Mouse (Mus musculus): ENCODE results near the gene Auts2. TPM values are rescaled to one million over a fixed set of nuclear protein-coding genes. Genes with fewer than 3 reads are reported as not detected.

Gene Auts2
- polyA plus RNA-seq, 1 experiment from 2014 or later: 14.7 TPM

DNA sequence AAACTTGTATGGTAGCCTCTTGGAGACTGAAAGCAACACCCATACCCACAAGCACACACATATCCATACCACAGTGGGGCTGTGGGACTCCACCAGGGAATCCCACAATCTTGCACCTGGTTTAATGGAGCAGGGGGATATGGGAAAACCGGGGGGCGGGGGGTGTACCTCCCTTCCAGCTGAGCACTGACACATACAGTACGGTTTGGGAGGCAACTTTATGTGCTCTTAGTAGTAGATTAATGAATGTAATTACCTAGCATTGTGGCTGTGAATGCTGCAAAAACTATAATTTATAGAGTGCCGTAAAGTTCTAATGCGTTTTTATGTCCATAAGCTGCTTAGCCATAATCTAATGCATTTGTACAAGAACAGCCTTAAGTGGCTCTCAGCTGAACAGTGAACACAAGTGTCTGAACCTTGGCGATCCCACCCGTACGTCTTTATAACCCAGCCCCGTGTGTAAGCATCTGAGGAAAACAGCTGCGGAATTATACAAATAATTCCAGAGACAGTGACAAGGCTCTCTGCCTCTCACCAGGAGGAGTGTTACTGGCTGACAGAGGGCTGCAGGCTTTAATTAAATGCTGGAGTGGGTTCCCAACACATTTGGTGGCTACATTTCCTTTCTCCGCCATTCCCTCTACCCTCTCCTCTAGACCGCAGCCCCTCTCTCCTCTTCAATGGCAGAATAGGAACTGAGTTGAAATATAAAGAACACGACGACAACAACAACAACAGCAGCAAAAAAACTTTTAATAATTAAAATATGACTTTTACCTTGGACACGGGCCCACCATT lies 268.8 kb downstream of the Auts2 start:
- H3K4me2 ChIP-seq (ENCODE audit: low read depth, low read length): no peak overlapping the region
- H3K36me3 ChIP-seq (ENCODE audit: control insufficient read depth, insufficient read depth, low read length): no peaks in the 10 kb centered on the region
- no peak overlapping the region for H3K9ac ChIP-seq (ENCODE audit: low read depth, low read length)
- no peaks in the 10 kb centered on the region for H3K9me3 ChIP-seq (ENCODE audit: control insufficient read depth, low read length)
- WGBS: 60% methylated on average over 15 of the region's 15 CpGs
- peaks cover 6% of the 10 kb centered on the region; the same call in 1 of the 2 replicates for H3K4me1 ChIP-seq (ENCODE audit: control insufficient read depth, insufficient read depth, low read length)
- ATAC-seq: no peak
- no peak overlapping the region for H3K27ac ChIP-seq (ENCODE audit: low read length)
- H3K4me3 ChIP-seq (ENCODE audit: low read length): no peak overlapping the region
- no peaks in the 10 kb centered on the region for H3K27me3 ChIP-seq (replicated peaks; ENCODE audit: control insufficient read depth, insufficient read depth, low read length)

GRCm38 (mm10) chr5:132272132-132272531 lies 271.0 kb downstream of the Auts2 start:
- Histone ChIP-seq H3K4me2 (ENCODE audit: low read depth, low read length) (no peak overlapping the region), H3K9me3 (ENCODE audit: control insufficient read depth, low read length) (no peaks in the 10 kb centered on the region), H3K9ac (ENCODE audit: low read depth, low read length) (no peak overlapping the region), H3K4me3 (ENCODE audit: low read length) (no peak overlapping the region), H3K27me3 (replicated peaks; ENCODE audit: control insufficient read depth, insufficient read depth, low read length) (no peaks in the 10 kb centered on the region), H3K36me3 (ENCODE audit: control insufficient read depth, insufficient read depth, low read length) (no peaks in the 10 kb centered on the region), H3K27ac (ENCODE audit: low read length) (no peak overlapping the region), H3K4me1 (ENCODE audit: control insufficient read depth, insufficient read depth, low read length) (peaks cover 6% of the 10 kb centered on the region; the same call in 1 of the 2 replicates)
- no peak for ATAC-seq
- WGBS: 62% methylated on average over 4 of the region's 4 CpGs

GRCm38 (mm10) chr5:132270896-132271295 lies 272.2 kb downstream of the Auts2 start:
- no peaks in the 10 kb centered on the region for H3K9me3 ChIP-seq (ENCODE audit: control insufficient read depth, low read length)
- no peak overlapping the region for H3K9ac ChIP-seq (ENCODE audit: low read depth, low read length)
- no peak overlapping the region for H3K4me3 ChIP-seq (ENCODE audit: low read length)
- no peaks in the 10 kb centered on the region for H3K36me3 ChIP-seq (ENCODE audit: control insufficient read depth, insufficient read depth, low read length)
- no peak overlapping the region for H3K27ac ChIP-seq (ENCODE audit: low read length)
- H3K4me2 ChIP-seq (ENCODE audit: low read depth, low read length): no peak overlapping the region
- ATAC-seq: no peak
- H3K4me1 ChIP-seq (ENCODE audit: control insufficient read depth, insufficient read depth, low read length): peaks cover 6% of the 10 kb centered on the region; the same call in 1 of the 2 replicates
- 52% methylated on average over 1 of the region's 1 CpGs for WGBS
- no peaks in the 10 kb centered on the region; the same call in 1 of the 2 replicates for H3K27me3 ChIP-seq (replicated peaks; ENCODE audit: control insufficient read depth, insufficient read depth, low read length)

- Histone ChIP-seq H3K4me2 (ENCODE audit: low read depth, low read length) (no peak overlapping the region), H3K36me3 (ENCODE audit: control insufficient read depth, insufficient read depth, low read length) (no peaks in the 10 kb centered on the region), H3K27me3 (replicated peaks; ENCODE audit: control insufficient read depth, insufficient read depth, low read length) (no peaks in the 10 kb centered on the region; the same call in 1 of the 2 replicates), H3K27ac (ENCODE audit: low read length) (no peak overlapping the region), H3K9ac (ENCODE audit: low read depth, low read length) (no peak overlapping the region), H3K9me3 (ENCODE audit: control insufficient read depth, low read length) (no peaks in the 10 kb centered on the region), H3K4me1 (ENCODE audit: control insufficient read depth, insufficient read depth, low read length) (peaks cover 4% of the 10 kb centered on the region; the same call in 1 of the 2 replicates), H3K4me3 (ENCODE audit: low read length) (no peak overlapping the region)
- WGBS: 62% methylated on average over 3 of the region's 3 CpGs
- ATAC-seq: no peak
Observed at GRCm38 (mm10) chr5:132270074-132270473, 273.1 kb downstream of the Auts2 start.

DNA sequence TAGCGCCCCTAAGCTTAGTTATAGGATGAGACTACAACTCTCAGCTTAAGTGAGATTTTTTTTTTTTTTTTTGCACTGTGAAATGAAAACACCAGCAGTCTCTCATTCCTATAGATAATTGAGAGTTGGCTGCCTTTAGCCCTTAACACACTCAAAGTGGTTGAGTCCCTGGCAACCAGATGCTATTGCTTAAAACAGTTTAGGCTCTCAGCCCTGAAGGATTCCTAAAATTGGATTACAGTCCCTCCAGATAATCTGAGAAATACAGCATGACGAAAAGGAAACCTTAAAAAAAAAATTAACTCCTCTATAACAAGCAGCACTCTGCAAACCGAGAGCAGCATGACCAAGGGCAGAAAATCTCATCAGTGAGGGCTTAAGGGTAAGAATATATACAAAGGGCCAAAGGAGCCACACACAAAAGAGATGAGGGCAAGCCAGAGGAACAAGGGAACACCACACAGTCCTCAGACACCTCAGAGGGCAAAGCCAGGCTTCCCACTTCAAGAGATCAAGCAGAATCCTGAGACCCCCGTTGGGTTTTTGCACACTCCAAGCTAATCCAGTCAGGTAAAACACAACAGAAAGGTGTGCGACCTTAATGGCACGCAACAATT lies 274.7 kb downstream of the Auts2 start:
- WGBS: 77% methylated on average over 6 of the region's 6 CpGs
- no peak overlapping the region for H3K9ac ChIP-seq (ENCODE audit: low read depth, low read length)
- no peak overlapping the region for H3K27ac ChIP-seq (ENCODE audit: low read length)
- H3K4me3 ChIP-seq (ENCODE audit: low read length): no peak overlapping the region
- no peaks in the 10 kb centered on the region for H3K36me3 ChIP-seq (ENCODE audit: control insufficient read depth, insufficient read depth, low read length)
- H3K4me2 ChIP-seq (ENCODE audit: low read depth, low read length): no peak overlapping the region
- no peaks in the 10 kb centered on the region for H3K9me3 ChIP-seq (ENCODE audit: control insufficient read depth, low read length)
- no peaks in the 10 kb centered on the region; the same call in 1 of the 2 replicates for H3K27me3 ChIP-seq (replicated peaks; ENCODE audit: control insufficient read depth, insufficient read depth, low read length)
- no peaks in the 10 kb centered on the region for H3K4me1 ChIP-seq (ENCODE audit: control insufficient read depth, insufficient read depth, low read length)
- ATAC-seq: no peak

DNA sequence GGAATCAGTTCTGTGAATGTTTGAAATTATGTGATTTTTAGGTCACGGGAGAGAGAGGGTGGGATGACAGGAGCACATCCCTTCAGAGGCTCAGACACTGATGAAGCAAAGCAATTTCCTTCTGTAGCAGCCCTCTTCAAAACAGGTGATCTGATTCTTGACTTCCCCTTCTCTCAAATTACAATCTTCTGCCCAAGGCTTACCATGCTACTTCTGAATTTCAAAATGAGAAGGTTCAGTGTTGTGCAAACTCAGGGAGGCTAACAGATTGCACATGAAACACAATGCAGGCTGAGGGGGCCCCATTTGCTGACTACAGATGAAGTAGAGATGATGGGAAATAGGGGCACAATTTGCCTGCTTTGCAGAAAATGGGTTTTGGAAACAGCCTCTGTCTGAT lies 278.1 kb downstream of the Auts2 start:
- H3K4me2 ChIP-seq (ENCODE audit: low read depth, low read length): no peak overlapping the region
- H3K4me3 ChIP-seq (ENCODE audit: low read length): no peak overlapping the region
- no peaks in the 10 kb centered on the region for H3K4me1 ChIP-seq (ENCODE audit: control insufficient read depth, insufficient read depth, low read length)
- no peaks in the 10 kb centered on the region; the same call in 1 of the 2 replicates for H3K27me3 ChIP-seq (replicated peaks; ENCODE audit: control insufficient read depth, insufficient read depth, low read length)
- H3K9ac ChIP-seq (ENCODE audit: low read depth, low read length): no peak overlapping the region
- no peaks in the 10 kb centered on the region for H3K36me3 ChIP-seq (ENCODE audit: control insufficient read depth, insufficient read depth, low read length)
- no peak overlapping the region for H3K27ac ChIP-seq (ENCODE audit: low read length)
- WGBS: 63% methylated on average over 1 of the region's 1 CpGs
- H3K9me3 ChIP-seq (ENCODE audit: control insufficient read depth, low read length): no peaks in the 10 kb centered on the region
- no peak for ATAC-seq

- 49% methylated on average over 1 of the region's 1 CpGs for WGBS
- H3K4me1 ChIP-seq (ENCODE audit: control insufficient read depth, insufficient read depth, low read length): no peaks in the 10 kb centered on the region
- H3K4me2 ChIP-seq (ENCODE audit: low read depth, low read length): no peak overlapping the region
- no peak overlapping the region for H3K27ac ChIP-seq (ENCODE audit: low read length)
- no peak overlapping the region for H3K4me3 ChIP-seq (ENCODE audit: low read length)
- no peaks in the 10 kb centered on the region; the same call in 1 of the 2 replicates for H3K27me3 ChIP-seq (replicated peaks; ENCODE audit: control insufficient read depth, insufficient read depth, low read length)
- no peaks in the 10 kb centered on the region for H3K9me3 ChIP-seq (ENCODE audit: control insufficient read depth, low read length)
- no peak for ATAC-seq
- no peak overlapping the region for H3K9ac ChIP-seq (ENCODE audit: low read depth, low read length)
- H3K36me3 ChIP-seq (ENCODE audit: control insufficient read depth, insufficient read depth, low read length): no peaks in the 10 kb centered on the region
Observed at GRCm38 (mm10) chr5:132261750-132262149, 281.4 kb downstream of the Auts2 start.

DNA sequence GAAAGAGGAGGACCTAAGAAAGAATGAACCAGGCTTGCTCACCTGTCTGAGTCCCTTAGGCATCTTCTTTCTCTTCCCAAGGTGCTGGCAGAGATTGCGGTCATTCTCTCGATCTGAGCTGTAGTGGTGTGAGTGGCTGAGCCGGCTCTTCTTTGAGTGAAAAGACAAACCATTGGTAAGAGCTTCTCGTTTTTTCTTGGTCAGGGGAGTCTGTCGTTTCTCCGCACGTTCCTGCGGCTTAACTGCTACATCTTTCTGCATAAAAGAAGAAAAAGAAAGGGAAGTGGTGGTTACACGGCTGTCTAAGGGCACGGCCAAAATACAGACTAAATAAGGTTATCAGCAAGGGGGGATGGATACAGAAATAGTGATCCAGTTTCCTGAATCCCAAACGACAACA lies 284.3 kb downstream of the Auts2 start:
- ATAC-seq: no peak
- Histone ChIP-seq H3K4me2 (ENCODE audit: low read depth, low read length) (no peak overlapping the region), H3K27ac (ENCODE audit: low read length) (no peak overlapping the region), H3K9me3 (ENCODE audit: control insufficient read depth, low read length) (no peaks in the 10 kb centered on the region), H3K4me3 (ENCODE audit: low read length) (no peak overlapping the region), H3K9ac (ENCODE audit: low read depth, low read length) (no peak overlapping the region), H3K36me3 (ENCODE audit: control insufficient read depth, insufficient read depth, low read length) (no peaks in the 10 kb centered on the region), H3K27me3 (replicated peaks; ENCODE audit: control insufficient read depth, insufficient read depth, low read length) (no peaks in the 10 kb centered on the region), H3K4me1 (ENCODE audit: control insufficient read depth, insufficient read depth, low read length) (no peaks in the 10 kb centered on the region)
- 89% methylated on average over 11 of the region's 11 CpGs for WGBS

DNA sequence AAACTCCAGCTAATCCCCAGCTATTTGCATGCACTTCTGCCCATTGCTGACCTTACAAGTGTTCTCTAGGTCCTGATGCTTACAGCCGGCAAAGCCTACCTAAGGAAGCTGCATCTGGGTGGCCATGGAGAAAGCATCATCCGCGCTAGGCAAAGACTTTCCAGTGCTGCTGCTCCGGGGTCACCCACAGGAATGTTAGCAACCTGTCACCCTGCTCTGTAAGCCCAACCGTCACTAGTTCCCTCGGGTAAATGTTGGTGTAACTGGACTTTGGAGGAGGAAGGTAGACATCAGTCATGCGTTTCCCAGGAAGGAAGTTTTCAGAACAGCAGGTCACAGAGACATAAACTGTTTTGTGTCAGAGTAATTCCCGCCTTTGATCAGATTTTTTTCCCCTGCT lies 287.6 kb downstream of the Auts2 start:
- Histone ChIP-seq H3K36me3 (ENCODE audit: control insufficient read depth, insufficient read depth, low read length) (no peaks in the 10 kb centered on the region), H3K4me3 (ENCODE audit: low read length) (no peak overlapping the region), H3K9ac (ENCODE audit: low read depth, low read length) (no peak overlapping the region), H3K27me3 (replicated peaks; ENCODE audit: control insufficient read depth, insufficient read depth, low read length) (no peaks in the 10 kb centered on the region), H3K27ac (ENCODE audit: low read length) (no peak overlapping the region), H3K9me3 (ENCODE audit: control insufficient read depth, low read length) (no peaks in the 10 kb centered on the region), H3K4me2 (ENCODE audit: low read depth, low read length) (no peak overlapping the region), H3K4me1 (ENCODE audit: control insufficient read depth, insufficient read depth, low read length) (no peaks in the 10 kb centered on the region)
- no peak for ATAC-seq
- 70% methylated on average over 8 of the region's 8 CpGs for WGBS
